Mouse (Mus musculus): ENCODE measurements around the gene Zfyve28.

Zfyve28 gene

DNA sequence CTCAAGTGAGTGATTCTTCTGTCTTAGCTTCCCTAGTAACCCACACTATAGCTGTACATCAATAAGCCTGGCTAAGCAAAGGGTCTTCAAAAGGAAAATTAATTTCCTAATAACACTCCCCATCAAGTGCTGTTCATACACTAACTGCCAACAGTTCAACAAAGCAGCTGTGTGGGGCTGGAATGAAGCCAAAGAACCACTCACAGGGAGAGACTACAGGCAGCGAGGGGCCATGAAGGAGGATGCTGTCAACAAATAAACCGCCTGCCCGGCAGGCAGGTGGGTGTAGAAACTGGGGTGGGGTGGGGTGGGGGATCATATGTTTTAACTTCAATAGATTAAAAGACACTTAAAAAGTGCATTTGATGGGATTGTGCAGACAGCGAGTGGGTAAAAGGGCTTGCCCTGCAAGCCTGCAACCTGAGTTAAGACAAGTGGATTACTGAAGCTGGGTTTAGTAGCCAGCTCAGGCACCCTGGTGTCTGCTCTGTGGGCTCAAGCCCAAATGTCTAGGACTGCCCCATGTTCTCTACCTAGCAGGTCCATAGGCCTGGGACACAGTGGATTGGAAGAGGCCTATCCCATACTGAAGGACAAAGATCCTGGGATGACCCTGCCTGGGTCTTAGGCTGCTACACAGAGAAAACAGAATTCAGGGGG, 35.8 kb downstream of the Zfyve28 start:
- no peak for DNase-seq (ENCODE audit: low read depth, low spot score)

DNA sequence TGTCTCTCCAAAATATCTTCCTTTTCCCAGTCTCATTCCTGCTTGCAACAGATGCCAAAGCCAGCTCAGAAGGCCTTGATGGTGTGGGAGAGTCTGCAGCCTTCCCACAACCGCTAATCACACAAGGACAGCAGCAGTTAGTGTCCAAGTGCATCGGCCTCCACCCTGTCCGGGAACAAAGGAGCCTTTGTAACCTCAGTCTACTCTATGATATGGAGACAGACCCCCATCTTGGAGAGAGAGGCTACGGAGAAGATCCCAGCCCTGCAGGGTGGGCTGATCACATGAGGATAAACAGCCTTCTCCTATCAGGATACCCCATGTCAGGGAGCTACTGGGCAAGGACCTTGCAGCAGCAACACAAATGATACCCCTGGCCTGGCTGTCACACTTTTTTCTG, 36.5 kb downstream of the Zfyve28 start:
- DNase-seq (ENCODE audit: low read depth, low spot score) = no peak

DNA sequence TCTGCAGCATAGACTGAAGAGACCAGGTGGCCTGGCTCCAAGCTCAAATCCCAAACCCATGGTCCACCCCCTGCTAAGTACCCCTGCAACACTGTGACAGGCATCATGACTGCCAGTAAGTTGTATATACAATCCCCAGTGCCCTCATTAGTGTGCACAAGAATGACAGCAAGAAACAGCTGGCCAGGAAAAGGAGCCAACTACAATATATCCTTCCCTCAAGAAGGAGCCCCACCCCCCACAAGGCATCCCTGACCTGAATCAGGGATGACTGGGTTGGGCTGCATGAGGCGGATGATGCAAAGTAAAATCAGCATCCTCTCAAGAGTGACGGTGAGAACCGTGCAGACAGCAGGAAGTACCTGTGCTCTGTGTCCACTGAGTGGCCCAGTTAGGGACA, 38.2 kb downstream of the Zfyve28 start:
- peak; percentile 29 for DNase-seq (ENCODE audit: low read depth, low spot score)

DNA sequence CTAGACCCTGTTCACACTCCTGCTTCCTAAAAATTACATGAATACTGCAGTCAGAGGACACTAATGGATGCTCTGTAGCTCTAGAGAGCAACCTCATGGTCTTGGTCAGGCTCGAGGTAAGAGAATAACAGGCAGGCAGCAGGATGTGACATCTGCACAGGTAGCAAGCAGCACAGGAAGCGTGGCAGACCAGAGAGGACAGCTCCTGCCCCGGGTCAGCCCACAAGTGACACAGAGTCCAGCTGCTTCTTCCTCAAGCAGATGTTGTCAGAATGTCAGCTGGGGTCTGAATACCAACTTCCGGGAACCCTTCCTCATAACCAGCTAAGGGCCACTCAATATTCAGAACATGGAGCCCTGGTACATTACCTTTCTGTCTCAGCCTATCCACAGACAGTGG, 39.1 kb downstream of the Zfyve28 start:
- no peak for DNase-seq (ENCODE audit: low read depth, low spot score)

DNA sequence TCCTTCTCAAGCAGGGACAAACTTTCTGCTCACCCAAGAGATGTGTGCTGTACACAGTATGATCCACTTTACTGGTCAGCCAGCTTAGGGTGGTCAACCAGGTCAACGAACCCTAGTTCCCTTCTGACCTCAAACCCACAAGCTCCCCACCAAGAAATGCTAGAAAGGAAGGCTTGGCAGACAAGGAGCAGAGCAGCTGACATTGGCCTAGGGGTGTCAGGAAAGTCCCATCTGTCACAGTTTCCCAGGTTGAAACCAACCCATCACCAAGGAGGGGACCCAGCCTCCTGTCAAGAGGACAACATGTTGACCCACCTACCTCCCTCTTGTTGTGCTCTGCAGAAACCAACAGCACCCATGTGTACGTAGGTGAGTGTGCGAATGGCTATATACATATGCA, 41.8 kb downstream of the Zfyve28 start:
- no peak for DNase-seq (ENCODE audit: low read depth, low spot score)

DNA sequence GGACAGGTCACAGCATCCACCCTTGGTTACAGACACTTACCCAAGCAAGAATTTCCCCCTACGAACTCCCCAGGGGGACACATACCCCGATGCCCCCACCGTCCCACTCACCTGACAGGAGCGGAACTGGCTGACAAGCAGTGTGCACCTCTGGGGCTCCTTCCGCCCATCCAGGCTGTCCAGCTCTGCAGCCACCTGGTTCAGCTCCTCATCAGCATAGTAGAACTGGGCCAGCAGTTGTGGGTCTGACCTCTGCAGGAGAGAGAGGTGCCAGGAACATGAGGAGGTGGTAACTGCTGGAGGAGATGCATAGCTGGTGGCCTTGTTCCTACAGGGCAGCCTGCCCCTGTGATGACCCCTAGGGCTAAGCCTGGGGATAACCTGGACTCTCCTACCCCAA, 45.2 kb downstream of the Zfyve28 start:
- no peak for DNase-seq (ENCODE audit: low read depth, low spot score)

DNA sequence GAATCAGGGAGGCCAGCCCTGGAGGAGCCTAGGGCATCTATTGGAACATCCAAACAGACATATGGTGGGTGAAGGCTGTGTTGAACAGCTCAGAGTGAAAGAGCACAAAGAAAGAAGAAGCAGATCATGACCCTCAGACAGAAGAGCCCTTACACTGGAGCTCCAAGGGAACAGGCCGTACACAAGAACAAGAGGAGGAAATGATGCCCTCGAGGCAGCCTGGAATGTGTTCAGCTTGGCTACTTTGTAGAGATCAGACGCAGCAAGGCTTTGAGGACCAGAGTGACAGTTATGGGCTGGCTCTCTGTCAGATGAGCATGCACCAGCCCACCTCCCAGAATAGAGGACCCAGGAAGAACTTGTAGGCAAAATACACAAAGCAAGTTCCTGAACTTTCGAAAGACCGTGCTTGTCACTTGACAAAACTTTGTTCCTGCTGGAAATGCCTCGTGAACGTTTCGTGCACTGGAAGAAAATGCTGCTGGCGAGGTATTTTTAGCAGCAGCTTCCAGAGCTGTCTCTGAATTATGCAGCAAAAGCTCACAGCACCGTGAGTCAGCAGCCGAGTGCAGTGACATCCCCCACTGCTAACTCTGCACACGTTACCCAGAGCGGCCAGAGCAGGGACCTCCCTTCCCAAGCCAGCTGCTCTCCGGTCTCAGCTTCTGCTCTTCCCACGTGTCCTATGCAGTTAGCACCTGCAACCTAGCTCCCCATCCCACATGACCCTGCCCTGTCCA, 45.9 kb downstream of the Zfyve28 start:
- DNase-seq (ENCODE audit: low read depth, low spot score) = peak; percentile 81

DNA sequence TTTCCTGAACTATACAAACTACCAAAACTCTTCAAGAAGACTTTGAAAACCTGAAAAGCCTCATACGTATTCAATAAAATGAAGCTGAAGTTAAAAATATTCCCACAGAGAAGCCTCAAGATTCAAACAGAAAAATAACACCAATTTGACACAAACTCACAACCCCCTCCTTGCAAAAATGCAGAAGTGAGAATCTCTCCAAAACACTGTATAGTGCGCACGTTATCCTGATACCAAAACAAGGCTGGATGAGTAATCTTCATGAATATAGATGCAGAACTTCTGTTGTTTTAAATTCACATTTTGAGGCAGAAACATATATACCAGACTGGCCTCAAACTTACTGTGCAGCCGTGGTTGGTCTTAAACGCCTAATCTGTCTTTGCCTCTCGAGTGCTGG, 49.8 kb downstream of the Zfyve28 start:
- no peak for DNase-seq (ENCODE audit: low read depth, low spot score)

DNA sequence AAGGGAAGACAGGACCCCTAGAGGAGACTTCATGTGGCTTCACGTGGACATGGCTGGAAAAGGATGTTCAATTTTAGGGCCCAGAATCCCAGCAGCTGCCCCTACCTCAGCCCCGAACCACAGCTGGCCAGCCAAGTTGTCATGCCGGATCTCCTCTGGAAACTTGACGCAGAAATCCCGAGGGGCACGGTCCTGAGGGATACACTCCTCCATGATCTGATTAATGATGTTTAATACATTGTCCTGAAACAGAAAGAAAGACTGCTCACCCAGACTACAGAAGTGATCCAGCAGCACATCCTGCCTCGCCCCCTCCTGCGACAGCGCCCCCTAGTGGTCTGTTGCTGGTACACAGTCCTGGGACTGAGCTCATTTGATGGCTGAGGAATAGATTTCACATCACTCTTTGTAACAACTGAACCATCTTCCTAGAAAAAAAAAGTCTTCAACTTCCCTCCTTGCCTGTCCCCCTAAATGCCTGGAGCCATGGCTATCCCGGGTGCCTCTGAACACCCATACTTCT, 52.3 kb downstream of the Zfyve28 start:
- DNase-seq (ENCODE audit: low read depth, low spot score) = peak; percentile 47

DNA sequence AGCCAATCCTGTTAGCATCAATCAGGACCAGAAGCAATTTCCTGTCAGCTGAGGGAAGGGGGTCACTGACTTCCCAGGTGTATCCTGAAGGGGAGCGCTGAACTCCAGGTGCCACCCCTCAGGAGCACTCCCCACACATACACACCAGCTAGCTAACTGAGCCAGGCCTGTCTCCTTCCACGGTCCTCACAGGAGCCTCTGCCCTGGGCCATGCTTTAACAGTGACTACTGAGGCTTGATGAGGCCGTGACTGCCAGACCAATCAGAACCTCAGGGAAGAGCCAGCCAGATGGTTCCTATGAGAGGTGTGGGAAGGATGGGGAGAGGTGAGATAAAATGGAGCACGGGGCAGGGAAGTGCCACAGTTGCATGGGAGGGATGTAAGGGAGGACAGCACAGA, 53.2 kb downstream of the Zfyve28 start:
- no peak for DNase-seq (ENCODE audit: low read depth, low spot score)

DNA sequence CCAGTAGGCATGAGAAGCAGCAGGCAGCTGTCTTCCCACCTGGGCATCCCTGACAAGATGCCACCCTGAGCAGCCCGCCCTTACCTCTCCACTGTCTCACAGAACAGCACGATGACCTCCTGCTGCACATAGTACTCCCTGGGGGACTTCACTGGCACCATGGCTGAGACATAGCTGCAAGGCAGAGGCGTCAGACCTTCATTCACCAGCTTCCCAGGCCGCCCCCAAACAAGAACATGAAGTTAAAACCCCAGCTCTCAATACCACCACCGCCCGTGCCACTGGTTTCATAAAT, 55.1 kb downstream of the Zfyve28 start:
- DNase-seq (ENCODE audit: low read depth, low spot score) = no peak

DNA sequence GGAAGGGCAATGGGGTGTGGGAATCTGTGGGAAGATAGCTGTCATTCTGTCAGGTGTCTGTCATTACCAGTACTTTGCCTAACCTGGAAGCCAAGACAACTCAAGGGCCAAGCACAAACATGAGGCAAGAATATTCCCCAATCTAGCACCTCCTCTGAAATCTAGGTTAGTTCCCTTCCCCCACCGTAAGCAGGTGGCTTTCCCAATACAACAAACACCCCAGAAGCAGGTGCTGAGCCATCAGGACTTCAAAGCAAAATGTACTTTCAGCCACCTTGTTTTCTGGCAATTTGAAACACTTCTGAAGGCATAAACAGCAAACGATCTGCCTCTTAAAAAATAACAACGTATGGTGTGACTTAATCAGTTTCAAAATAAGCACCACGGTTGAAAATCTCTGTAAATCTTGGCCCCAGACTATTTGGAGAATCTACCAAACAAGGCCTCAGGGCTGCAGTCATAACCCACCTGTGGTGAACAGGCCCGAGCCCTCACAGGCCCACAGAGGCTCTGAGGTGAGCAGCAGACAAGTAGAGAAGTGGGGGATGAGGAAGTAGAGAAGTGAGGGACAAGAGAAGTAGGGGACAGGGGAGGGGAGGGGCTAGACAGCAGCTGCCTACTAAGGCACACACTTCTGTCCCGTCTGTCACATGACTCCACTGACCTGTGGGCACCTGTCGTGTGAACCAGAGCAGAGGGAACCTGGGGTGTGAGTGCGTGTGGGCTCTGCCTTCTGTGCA, 55.6 kb downstream of the Zfyve28 start:
- no peak for DNase-seq (ENCODE audit: low read depth, low spot score)

DNA sequence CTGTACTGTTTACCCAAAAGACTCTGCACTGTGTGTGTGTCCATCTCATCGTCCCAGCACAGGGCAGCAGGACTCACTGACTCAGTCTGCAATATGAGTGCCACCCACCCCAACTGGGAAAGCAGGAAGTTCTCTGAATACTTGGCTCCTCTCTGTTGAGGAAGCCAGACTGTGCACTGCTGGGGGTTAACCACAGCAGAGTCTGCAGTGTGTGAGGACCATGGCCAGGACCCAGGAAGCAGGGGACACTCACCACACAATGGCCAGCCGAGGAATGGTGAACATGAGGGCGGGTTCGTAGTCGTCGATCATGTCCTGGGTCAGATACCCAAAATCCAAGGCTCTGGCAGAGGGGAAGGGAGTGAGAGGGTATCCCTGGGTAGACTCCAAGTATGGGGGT, 56.3 kb downstream of the Zfyve28 start:
- no peak for DNase-seq (ENCODE audit: low read depth, low spot score)

DNA sequence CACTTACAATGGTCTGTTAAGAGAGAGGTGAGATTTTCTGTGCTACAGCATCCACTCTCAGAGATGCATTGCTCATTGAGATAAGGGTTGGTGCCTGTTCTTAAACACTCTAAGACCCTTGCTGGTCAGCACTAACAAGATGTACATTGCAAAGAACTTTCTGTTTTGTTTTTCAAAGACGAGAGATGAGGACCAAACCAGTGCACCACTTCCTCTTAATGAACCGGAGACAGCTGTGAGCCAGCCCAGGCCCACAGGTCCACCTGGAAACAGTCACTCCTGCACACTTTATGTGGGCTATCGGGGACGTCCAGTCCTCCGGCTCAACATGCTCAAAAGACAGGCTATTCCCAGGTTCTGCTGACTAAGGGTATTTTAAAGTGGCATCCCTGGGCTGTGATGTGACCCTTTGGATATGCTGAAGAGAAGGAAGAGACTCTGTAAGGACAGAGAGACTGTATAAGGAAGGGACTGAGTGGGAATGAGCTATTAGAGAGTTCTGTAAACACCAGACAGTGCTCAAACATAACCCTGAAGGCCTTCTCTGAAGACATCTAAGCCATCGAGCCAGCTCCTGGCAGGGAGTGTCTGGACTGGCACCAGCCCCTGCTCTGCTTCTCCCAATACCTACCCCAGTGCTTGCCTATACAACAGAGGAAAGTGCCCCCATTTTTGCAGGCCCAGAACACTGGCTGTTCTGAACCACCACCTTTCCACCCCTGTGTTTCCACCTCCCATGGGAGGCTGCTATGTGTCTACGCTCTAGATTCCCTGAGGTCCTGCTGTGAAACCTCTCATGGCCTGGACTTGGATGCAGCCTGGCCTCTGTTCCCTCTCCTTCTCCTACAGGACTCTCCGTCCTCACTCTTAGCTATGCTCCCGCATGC, 57.4 kb downstream of the Zfyve28 start:
- no peak for DNase-seq (ENCODE audit: low read depth, low spot score)

DNA sequence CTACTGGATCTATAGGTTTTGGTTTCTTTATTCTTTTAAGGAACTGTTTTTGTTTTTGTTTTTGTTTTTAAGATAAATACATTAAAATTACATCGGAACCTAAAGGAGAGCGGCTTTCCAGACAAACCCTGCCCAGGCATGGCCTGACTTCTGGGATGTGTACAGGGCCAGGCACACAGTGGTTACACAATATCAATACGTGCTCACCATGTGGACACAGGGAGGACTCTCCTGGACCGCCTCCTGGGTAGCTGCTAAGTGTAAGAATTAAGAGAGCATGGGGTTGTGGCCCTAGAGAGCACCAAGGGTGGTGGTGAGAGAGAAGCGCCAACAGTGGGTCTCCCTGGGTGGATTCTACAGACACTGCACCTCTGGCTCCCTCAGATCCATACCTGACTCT, 58.7 kb downstream of the Zfyve28 start:
- DNase-seq (ENCODE audit: low read depth, low spot score) = no peak

DNA sequence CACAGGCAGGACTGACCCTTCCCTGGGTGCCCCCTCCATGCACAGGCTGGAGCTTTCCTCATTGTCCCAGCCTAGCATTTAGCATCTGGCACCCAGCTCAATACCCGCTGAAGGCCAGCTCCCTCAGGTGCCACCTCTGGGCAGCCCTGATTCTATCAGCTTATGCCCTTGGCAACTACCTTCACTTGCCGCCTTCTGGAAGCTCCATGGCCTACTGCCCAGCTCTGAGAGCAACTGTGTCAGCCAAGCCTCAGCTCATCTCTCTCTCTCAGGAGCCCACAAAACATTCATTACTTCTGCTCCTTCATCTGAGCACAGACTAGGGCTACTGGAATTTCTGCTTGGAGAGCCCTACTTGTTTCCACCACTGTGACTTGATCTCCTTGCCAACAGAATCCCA, 62.7 kb downstream of the Zfyve28 start:
- no peak for DNase-seq (ENCODE audit: low read depth, low spot score)

DNA sequence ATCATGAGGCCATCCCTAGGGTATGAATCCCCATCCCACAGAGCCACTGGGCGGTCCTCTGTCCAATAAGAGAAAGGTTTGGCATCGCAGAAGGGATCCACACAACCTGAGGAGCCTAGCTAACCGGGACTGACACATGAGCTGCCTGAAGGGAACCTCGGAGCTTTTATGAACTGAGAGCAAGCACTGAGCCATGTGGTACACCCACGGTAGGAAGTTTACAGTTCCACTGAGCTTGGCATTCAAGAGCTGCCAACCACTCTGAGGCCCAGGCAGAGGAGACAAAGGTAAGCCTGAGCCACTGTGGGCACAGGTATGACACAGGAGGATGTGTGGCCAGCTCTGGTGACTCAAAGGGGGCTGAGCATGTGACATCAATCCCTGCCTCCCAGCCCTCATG, 63.7 kb downstream of the Zfyve28 start:
- no peak for DNase-seq (ENCODE audit: low read depth, low spot score)

DNA sequence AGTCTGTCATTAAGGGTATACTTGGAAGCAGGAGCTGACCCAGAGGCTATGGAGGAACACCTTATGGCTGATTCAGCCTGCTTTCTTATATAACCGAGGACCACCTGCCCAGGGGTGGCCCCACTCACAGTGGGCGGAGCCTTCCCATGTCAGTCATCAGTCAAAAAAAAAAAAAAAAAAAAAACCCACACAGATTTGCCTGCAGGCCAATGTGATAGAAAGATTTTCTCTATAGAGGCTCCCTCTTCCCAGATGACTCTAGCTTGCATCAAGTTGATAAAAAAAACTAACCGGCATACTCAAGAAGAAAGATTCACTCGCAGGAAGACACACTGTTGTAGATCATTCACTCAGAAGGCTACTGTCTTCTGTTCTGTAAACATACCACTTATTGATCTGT, 68.2 kb downstream of the Zfyve28 start:
- DNase-seq (ENCODE audit: low read depth, low spot score) = no peak

DNA sequence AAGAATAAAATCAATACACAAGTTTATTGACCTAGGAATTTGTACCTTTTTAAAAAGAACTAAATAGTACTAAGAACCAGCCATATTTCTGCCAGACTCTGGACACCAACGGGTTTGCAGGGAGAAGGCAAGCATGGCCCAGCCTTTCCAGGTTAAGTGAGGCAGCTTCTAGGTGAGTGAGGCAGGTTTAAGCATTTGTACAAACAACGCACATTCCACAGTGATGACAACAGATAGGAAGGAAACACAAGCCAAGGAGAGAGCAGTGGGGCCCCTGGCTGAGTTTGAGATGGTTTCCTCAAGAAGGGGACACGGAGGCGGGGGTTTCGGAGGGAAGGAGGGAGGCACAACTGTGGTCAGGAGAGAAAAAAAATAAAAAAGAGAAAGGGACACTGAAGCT, 69.6 kb downstream of the Zfyve28 start:
- DNase-seq (ENCODE audit: low read depth, low spot score) = no peak

DNA sequence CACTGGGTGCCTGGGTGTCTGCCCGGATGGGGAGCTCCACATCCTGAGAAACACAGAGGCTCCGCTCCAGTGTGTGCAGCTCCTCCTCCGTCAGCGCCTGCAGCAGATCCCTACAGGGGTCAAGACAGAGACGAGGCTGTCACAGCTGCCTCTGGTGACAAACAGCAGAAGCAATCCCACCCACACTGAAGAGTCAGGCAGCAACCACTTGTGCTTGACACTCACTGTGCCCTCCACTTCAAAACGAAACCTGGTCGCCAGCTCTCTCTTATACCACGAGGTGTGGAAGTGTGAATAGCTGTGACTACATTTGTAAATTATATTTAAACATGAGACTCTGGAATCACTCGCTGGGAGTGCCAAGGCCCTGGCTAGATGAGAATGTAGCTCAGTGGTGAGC, 70.5 kb downstream of the Zfyve28 start:
- no peak for DNase-seq (ENCODE audit: low read depth, low spot score)

DNA sequence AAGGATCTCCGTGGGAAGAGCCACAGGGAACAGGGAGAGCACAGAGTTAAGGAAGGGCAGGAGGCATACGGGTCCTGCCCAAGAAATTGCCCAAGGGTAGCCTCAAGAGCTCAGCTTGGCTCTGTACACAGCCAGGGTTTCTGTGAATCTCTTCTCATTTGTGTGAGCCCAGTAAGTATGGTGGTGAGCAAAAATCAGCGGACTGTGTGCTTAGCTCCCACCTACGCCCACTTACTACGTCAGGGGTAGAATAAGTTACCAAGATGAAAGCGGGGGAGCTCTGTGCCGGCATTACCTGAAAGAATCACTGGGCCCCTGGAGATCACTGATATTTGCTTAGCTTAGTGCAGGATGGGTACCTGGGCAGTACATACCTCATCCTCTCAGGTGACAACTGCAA, 72.2 kb downstream of the Zfyve28 start:
- DNase-seq (ENCODE audit: low read depth, low spot score) = no peak

DNA sequence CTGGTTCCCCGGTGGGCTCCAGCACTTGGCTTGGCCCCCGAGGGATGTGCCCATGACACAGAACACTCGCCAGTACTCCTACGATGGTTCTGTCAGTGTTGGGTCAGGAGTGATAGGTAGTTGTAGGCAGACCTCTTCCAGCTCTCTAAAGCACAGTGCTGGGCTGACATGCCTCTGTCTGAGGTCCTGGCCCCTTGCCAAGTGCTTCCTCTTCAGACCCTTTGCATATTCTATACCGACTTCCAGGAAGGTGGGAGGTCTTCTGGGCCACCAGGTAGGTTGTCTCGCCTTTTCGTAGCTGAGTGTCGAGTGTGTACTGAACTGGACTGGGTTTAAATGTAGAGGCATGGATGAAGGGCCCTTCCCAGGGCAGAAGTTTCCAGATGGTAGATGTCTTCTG, 74.6 kb downstream of the Zfyve28 start:
- DNase-seq (ENCODE audit: low read depth, low spot score) = no peak

Data from 3T3-L1 (cell line).